Mouse (Mus musculus): ENCODE measurements at regions not wholly inside any gene's neighbourhood (a gene's known extent, or its start where the extent isn't known, plus 50 kb on each side); places are given as distances from the start of the nearest gene placed in this dataset.

DNA sequence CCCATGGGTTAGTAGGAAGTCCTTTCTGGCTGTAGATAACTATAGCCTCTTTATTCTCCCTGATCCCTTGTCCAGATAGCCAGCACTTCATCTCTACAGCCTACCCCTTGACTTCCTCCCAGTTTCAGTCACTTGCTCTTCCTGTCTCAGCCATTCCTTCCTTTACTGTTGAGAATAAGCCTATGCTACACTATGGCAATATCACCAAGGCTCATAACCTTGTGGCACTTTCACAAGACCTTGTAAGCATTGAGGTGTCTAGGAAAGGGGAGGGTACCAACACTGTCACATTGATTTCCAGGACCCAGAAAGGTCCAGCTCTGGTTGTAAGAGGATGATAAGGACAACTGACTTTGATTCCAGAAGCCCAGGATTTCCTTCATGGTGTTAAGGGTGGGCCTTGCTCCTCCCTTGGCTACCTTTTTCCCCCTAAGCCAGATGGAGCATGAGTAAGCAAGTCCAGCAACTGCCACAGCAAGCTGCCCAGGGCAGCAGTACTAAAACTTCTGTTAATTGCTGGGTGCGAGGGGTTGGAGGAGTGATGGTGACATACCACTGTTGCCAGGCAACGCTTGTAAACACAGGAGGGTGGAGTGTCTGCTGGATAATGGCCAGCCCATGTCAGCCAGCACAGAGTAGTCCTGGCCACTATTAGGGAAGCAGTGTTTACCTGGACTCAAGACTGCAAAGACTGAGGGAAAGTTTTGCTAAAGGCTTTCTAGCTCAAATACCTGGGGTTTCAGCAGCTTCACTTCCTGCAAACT, 75.7 kb downstream of the Ankrd16 start:
- in situ Hi-C loops (cut with MseI, MboI) = no loop called here

GRCm38 (mm10) chr2:11869983-11870382, 92.3 kb downstream of the Ankrd16 start:
- in situ Hi-C loops (cut with MseI, MboI) = no loop called here

DNA sequence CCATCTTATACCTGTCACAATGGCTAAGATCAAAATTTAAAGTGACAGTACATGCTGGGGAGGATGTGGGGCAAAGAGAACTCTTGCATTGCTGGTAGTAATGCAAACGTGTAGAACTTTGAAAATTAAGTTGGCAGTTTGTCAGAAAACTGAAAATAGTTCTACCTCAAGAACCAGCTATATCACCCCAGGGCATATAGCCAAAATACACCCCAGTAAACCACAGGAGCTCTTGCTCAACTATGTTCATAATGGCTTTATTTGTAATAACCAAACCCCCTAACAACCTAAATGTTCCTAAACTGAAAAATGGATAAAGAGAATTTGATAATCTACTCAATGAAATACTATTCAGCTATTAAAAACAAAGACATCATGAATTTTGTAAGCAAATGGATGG, 102.3 kb downstream of the Ankrd16 start:
- in situ Hi-C loops (cut with MseI, MboI) = no loop called here

DNA sequence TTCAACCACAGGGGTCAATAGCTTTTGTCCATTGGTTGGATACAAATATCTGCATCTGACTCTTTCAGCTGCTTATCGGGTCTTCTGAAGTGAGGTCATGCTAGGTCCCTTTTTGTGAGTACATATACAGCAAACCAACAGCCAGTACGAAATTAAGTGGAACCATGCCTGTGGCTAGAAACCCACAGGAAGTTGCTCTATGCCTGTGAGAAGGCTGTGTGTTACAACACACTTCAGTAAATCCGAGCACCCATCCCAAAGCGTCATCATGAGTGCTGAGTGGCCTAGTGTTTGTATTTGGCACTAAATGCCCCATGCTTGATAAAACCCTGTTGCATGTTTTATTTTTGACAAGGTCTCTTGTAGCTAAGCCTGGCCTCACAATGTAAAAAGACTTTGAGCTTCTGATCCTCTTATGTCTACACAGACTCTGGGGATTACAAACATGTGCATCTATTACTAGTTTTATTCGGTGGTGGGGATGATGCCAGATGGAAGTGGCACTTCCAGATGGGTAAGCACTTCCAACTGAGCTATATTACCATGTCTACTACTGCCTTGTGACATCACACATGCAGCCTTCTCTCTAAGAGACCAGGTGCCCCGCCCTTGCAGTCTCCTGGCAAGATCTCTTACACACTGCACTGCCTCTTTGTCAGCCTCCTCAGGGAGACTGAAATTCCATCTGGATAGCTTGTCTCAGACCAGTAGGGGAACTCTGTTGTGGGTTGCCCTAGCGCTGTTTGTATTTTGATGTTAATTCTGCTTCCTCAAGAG, 117.3 kb downstream of the Ankrd16 start:
- in situ Hi-C loops (cut with MseI, MboI) = no loop called here

DNA sequence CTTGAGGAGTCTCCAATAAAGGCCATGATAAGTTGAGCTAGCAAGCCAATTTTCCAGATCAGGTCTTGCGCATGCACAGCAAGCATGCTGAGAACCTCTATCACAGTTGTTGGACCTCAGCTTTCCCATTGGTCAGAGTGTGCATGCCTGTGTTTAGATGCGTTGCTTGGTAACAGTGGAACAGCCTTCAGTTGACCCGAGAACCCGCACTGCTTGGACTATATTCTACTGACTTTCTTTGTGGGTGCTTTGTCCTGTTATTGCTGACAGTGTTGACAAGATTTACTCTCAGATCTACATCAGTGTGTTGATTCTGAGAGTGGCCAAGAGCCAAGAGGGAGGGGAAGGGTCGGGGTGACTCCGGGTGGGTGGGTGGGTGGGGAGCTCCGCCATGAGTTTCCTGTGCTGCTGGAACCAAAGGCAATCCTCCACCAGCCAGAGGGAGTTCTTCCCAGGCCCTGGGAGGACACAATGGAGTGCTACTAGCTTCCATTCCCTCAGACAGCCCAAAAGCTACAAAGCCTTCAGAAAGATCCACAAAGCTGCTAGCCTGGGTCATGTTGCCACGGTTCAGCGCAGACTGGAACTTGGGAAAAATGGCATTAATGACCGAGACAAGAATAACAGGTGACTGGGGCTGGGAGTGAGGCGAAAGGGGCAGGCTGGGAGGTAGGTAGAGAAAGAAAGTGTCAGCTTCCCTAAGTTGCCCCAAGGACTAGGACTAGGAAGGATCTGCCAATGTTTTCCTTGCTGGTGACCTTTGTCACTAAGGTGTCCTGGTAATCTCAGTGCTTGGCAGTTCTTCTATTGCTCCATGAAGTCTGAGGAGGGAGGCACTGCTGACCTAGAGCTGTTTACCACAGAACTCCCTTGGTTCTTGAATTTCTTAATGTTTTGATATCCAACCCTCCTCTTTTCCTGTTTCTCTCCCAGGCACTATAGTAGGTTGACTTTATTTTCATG, 122.3 kb downstream of the Ankrd16 start:
- in situ Hi-C loops (cut with MseI, MboI) = no loop called here

- in situ Hi-C loops (cut with MseI, MboI) = no loop called here
Observed at GRCm38 (mm10) chr2:11914782-11915181, 137.1 kb downstream of the Ankrd16 start.

DNA sequence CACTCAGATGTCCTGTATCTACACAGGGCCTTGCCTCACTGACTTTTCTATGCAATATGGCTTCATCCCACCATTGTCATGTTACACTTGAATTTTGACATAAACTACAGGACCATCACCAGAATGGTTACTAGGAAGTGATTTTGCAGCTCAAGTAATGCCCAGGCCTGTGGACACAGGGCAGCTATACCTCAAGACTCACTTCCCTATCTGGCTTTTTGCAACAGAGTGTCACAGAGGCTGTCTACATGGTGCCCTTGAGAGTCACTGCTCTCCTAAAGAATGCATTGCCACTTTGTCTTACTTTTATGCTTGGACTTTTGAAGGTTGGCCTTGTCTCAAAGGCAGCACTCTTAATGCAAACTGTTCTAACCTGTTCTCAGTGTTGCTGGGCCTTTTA, 139.7 kb downstream of the Ankrd16 start:
- in situ Hi-C loops (cut with MseI, MboI) = no loop called here

DNA sequence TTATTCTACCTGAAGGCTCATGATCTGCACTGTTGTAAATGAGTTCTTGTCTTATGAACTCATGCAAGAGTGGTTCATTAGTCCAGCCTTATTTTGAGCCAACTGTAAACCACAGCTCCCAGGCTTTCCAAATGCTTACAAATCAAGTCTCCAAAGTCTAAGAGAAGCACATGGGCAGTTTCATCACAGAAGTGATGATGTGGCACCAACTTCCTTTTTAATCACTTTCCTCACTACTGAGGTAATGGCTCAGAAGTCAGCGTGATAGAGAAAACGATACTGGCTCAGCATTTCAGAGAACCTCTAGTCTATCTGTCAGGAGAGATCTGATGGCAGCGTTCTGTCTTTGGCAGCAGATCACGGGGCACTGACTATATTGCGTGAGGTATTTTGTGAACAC, 140.4 kb downstream of the Ankrd16 start:
- in situ Hi-C loops (cut with MseI, MboI) = no loop called here

- in situ Hi-C loops (cut with MseI, MboI) = no loop called here
Observed at GRCm38 (mm10) chr2:11960777-11961176, 183.1 kb downstream of the Ankrd16 start.

DNA sequence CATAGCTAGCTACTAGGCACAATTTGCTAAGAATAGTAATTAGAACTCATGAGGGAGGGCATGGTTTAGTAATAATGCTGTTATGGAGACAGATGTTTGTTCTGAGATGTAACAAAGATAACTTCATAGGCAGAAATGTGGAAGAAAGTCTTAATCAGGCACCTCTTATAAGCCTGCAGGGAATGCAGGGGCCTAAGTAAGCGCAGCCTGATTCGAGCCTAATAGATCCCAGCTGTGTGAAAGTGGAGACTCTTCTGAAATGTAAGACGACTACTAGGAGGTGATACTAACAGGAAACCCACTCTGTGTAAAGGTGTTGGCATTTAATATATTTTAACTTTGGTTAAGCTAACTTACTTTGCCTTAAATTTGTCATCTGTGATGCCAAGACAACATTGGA, 187.7 kb downstream of the Ankrd16 start:
- in situ Hi-C loops (cut with MseI, MboI) = no loop called here

GRCm38 (mm10) chr2:11967001-11967400, 189.3 kb downstream of the Ankrd16 start:
- in situ Hi-C loops (cut with MseI, MboI) = no loop called here

- in situ Hi-C loops (cut with MseI, MboI) = no loop called here
Observed at GRCm38 (mm10) chr2:11971972-11972371, 194.3 kb downstream of the Ankrd16 start.

GRCm38 (mm10) chr2:12001938-12002899, 224.5 kb downstream of the Ankrd16 start:
- in situ Hi-C loops (cut with MseI, MboI) = loop anchor here (5.0 to 10.0 kb wide), 3 partner anchors 153 to 303 kb away; partner anchors contain the start of gene Itga8 (in 2 of the 2)

- in situ Hi-C loops (cut with MseI, MboI) = loop anchor here (5.0 to 10.0 kb wide), 3 partner anchors 150 to 300 kb away; partner anchors contain the start of gene Itga8 (in 2 of the 2)
Observed at GRCm38 (mm10) chr2:12004330-12004729, 226.7 kb downstream of the Ankrd16 start.

DNA sequence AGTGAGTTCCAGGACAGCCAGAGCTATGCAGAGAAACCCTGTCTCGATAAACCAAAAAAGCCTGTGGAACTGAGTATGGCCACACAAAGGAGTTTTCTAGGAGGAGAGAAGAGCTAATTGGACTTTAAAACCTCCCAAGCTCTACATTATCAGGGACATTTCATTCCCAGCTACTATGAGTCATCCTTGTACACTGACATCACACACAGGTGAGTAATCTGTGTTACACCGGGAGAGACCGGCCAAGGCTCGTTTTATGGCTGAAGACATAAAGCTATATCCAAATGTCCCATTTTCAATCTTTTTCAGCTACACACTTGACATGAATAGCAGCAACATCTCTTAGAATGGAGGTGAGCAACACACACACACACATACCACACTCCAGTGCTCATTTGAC, 229.5 kb downstream of the Ankrd16 start:
- in situ Hi-C loops (cut with MseI, MboI) = loop anchor here (10.0 kb wide), 2 partner anchors 148 to 298 kb away; partner anchors contain the start of gene Itga8 (in 1 of the 2)

- in situ Hi-C loops (cut with MseI, MboI) = no loop called here
Observed at GRCm38 (mm10) chr2:12011441-12011840, 233.8 kb downstream of the Ankrd16 start.

- in situ Hi-C loops (cut with MseI, MboI) = no loop called here
Observed at GRCm38 (mm10) chr2:12019607-12020006, 241.9 kb downstream of the Ankrd16 start.

DNA sequence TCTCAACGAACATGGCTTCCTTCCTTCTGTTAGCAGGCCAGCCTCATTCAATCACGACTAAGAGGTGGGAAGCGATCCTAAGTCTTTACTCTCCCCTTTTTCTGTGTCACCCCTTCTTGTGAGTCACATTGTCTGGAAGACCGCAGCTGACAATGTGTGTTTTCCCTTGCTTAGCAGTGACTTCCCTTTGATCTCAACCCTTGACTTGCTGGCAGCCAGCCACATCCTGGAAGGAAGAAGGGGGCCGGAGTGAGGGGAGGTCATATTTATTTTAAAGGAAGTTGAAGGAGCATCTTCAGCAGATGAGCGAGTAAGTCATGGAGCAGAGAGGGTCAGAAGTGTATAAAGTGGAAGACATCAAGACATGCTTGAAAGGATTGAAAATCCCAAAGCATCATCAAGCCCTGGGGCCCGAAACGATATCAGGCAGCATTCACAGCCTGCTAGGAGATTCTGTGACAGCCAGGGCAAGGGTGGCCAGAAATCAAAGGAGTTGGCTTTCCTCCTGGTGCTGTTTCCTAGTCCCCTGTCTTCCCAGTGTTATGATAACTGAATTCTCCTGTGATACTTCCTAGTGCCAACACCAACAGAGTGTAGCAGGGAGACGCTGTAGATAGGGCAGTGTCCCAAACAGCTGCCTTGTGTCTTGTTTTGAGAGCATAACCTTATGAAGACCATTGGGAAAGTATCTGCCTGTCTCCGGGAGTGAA, 245.9 kb downstream of the Ankrd16 start:
- in situ Hi-C loops (cut with MseI, MboI) = no loop called here

DNA sequence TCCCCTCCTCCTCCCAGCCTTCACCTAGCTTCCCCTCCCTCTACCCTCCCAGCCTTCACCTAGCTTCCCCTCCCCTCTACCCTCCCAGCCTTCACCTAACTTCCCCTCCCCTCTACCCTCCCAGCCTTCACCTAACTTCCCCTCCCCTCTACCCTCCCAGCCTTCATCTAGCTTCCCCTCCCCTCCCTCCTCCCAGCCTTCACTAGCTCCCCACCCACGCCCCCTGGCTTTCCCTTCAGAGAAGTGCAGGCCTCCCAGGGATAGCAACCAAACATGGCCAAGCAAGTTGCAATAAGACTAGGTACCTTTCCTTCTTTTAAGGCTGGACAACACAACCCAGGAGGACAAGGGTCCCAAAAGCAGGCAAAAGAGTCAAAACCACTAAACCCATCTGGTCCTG, 248.5 kb downstream of the Ankrd16 start:
- in situ Hi-C loops (cut with MseI, MboI) = no loop called here
